Mouse (Mus musculus): ENCODE results near the gene Mbl2.
"Not testable (repeated sequence)": the region's sequence is repeated elsewhere in the genome, so short reads cannot be mapped to it uniquely, and the experiment has no call there.

Mbl2 gene

DNA sequence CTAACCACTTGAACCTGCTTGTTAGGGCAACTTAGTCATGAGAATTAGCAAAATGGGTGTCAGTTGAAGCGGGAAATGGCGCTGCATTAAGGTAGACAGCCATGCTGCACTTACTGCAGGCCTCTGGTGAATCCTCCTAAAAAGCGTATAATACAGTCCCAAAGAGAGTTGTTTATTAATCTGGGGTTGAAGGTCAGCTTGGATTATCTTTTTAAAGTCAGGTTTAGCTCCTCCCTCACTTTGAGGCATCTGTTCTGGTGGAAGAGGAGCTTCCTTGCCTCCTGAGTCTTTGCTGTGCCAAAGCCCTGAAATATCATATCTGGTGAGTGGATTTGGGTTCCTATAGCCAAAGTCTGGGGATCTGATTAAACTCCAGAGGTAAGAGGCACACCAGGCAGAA is at the start of gene Mbl2:
Gene Mbl2, plus strand, starts transcription at position 252 of the 400 bp plus-strand sequence.
- DNase-seq (ENCODE audit: low read depth, low spot score): no peak

DNA sequence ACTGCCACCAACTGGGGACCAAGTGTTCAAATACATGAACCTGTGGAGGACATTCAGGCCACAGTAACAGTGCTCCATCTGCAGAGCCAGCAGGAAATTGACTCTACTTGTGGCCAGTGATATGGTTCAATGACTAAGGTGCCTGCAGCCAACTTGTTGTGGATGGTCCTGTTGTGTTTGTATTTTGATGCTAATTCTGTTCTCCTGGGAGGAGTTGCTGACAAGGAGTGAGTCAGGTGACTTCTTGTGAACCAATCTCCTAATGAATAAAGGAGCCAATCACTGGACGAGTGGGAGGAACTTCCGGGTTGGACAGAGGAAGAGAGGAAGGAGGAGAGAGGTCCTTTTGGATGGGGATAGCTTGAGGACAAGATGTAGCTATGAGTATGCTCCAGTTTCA is 47.2 kb upstream of the Mbl2 start:
- no peak for DNase-seq (ENCODE audit: low read depth, low spot score)

DNA sequence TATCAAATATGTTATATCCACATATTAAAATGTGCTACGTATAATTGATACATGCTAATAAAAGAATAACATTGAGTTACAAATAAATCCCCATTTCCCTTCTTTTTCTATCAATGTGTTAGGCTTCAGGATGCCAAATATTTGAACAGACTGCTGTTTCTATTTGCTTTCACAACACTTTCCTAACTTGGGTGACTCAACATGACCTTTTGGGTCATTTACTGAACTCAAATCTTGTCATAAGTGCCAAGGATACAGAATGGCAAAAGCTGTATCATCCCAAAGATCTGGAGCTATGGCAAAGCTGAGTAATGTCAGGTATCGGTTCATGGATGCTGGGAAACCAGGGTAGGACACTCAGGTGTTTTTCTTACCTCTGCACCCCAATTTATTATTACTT is 45.5 kb upstream of the Mbl2 start:
- no peak for DNase-seq (ENCODE audit: low read depth, low spot score)

DNA sequence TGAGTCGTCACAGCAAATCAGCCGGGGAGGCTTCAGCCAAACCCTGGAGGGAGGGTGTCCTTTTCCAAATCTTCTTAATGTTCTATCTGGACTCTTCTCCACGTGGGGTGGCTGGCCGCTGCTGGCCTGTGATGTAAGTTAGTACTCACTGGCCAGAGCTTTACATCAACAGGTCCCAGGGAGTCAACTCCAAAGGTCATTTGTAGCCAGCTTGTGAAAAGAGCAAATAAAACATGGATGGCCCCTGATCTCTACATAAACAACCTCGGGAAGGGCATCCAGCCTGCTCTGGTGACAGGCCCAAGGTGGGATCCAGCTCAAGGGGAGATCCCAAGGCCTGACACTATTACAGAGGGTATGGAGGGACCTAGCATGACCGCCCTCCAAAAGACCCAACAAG is 37.7 kb upstream of the Mbl2 start:
- no peak for DNase-seq (ENCODE audit: low read depth, low spot score)

DNA sequence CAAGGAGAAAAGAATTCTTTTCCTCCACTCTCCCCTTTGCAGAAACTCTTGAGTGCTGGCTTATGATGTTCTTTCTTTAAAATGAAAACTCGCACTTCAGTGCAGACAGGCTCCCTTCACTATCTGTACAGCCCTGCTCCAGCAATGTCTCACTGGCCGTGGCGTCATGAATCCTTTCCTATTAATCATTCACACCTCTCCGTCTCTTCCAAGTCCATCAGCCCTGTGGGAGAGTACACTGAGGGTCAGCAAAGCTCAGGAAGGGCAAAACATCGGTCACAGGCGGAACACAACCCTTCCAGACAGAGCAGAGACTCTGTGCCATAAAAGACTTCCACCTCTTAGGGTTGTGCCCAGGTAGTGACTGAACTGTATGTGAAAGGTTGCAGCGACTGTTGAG is 30.6 kb upstream of the Mbl2 start:
- no peak for DNase-seq (ENCODE audit: low read depth, low spot score)

DNA sequence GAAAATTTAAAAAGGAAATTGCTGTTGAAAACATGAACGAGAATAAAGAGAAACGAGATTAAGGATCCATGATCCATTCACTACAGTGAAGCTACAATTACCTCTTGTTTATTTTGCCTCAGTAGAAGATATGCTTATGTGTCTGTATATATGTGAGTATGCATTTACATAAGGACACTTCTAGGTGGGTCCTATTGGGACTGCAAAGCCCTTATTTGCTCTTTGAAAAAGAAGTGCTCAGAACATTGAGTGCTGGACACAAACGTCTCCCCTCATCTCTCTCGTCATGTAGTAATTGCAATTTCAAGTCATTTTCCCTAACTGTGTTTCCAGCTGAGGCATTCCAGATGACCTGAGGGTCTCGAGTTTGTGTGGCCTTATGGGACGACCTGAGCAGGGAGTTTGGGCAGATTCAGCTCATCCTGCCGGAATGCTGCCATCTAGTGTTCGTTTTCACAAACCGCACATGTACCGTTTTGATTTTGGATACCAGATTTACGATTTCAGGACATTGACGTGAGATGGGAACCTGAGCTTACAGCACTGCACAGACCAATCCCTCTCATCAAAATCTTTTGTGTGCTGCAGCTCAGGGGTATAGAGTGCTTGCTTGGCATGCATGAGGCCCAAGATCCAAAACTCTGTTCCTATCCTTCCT is 27.5 kb upstream of the Mbl2 start:
- DNase-seq (ENCODE audit: low read depth, low spot score): peak; percentile 11

DNA sequence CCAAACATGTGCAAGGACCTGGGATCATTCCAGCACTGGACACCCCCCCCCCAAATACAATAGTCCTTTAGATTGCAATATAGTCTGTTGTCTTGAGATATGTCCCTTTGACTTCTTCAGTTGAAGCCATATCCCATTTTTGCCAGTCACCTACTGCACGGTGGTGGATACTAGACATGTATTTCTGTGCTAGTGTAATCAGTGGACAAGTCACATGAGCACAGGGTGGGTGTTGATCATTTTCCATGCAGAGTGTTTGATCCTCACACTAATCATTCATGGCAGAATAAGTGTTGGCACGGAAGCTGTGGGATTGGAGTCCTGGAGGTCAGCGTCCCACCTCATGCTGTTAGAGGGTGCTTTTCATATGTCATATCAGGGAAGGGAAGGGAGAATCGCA is 26.9 kb upstream of the Mbl2 start:
- DNase-seq (ENCODE audit: low read depth, low spot score): no peak

DNA sequence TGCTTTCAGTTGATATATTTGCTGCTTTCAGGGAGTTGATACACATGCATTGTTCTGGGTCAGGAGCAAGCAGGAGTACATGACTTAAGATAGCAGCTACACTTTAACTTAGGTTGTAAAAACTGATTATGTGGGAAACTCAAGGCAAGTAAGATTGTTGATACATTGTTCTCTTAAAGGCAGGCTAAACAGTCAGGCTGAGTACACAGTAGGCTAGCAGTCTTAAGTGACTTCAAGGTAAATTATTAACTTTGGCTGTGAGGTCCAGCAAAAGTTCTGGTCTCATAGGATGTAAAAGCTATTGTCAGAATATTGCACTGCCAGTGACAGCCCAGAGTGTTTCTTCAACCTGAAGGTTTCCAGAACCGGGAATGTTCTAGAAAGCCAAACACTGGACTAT is 25.8 kb upstream of the Mbl2 start:
- DNase-seq (ENCODE audit: low read depth, low spot score): no peak

DNA sequence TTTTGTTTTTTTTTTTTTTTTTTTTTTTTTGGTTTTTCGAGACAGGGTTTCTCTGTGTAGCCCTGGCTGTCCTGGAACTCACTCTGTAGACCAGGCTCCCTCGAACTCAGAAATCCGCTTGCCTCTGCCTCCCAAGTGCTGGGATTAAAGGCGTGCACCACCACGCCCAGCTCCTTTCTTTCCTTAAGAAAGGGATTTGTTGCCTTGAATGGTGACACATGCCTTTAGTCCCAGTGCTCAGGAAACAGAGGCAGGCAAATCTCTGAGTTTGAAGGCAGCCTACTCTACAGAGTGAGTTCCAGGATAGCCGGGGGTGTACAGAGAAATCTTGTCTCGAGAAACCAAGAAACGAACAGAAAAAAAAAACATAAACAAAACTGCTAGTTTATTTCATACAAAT is 23.7 kb upstream of the Mbl2 start:
- not testable (repeated sequence) for DNase-seq (ENCODE audit: low read depth, low spot score)

DNA sequence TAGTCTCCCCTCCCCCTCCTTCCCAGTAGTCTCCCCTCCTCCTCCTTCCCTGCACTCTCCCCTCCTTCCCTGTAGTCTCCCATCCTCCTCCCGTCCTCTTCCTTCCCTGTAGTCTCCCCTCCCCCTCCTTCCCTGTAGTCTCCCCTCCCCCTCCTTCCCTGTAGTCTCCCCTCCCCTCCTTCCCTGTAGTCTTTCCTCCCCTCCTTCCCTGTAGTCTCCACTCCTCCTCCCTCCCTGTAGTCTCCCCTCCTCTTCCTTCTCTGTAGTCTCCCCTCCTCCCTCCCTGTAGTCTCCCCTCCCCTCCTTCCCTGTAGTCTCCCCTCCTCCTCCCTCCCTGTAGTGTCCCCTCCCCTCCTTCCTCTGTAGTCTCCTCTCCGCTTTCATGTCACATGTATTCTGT is 18.7 kb upstream of the Mbl2 start:
- no peak for DNase-seq (ENCODE audit: low read depth, low spot score)

DNA sequence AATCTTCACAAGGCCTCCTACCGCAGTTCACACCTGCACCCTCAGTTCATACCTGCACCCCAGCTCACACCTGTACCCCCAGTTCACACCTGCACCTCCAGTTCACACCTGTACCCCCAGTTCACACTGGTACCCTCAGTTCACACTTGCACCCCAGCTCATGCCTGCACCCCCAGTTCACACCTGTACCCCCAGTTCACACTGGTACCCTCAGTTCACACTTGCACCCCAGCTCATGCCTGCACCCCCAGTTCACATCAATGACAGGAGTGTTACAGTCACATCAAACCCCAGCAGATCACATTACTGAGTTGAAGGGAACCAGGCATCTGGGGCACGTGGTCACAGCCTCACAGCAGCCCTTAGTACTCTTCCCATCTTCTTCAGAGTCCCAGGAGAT is 17.0 kb upstream of the Mbl2 start:
- not testable (repeated sequence) for DNase-seq (ENCODE audit: low read depth, low spot score)

DNA sequence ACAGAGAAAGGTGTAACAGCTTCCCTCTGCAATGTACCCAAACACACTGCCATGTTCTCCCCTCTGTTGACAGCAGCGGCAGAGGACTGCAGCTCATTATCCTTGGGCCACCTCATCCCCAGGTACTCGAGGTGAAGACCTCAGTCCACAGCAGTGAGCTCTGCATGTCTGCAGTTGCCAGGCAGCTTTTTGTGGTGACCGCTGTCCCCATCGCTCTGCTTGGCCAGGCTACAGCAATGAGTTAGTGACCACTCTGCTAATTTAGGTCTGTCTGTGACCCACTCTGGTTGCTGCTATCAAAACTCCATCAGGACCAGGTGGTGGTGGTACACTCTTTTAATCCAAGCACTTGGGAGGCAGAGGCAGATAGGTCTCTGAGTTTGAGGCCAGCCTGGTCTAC is 16.6 kb upstream of the Mbl2 start:
- no peak for DNase-seq (ENCODE audit: low read depth, low spot score)

DNA sequence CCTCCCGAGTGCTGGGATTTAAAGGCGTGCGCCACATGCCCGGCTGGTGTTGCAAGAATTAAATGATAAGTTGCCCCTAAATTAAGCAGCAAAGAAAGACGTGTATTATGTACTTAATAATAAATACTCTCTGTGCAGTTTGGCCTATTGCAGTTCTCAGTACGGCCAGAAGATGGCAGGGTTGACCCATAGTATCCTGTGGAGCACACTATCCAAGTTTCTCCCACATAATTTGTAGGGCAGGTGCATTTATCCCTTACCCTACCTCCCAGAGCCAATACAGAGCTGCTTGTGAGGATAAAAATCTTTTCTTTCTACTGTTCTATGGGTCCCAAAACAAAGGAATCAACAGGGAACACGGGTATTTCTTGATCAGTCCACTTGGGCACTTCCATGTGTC is 15.4 kb upstream of the Mbl2 start:
- DNase-seq (ENCODE audit: low read depth, low spot score): peak; percentile 6

DNA sequence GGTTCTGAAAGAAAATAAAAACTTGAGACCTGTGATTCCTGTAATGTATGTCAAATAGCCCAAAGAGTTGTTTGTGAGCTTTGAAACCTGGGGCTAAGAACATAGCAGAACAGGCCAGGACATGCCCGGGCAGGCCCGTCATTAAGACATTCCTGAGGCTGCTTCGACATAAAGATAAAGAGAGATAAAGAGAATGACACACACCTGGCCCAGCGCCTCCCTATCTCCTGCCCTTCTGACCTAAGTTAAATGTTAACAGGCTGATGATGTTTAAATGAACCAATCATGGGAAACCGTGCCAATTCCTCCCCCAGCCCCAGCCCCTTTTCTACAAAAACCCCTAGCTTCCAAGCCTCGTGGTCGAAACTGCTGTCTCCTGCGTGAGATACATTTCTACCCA is 10.1 kb upstream of the Mbl2 start:
- DNase-seq (ENCODE audit: low read depth, low spot score): not testable (repeated sequence)

DNA sequence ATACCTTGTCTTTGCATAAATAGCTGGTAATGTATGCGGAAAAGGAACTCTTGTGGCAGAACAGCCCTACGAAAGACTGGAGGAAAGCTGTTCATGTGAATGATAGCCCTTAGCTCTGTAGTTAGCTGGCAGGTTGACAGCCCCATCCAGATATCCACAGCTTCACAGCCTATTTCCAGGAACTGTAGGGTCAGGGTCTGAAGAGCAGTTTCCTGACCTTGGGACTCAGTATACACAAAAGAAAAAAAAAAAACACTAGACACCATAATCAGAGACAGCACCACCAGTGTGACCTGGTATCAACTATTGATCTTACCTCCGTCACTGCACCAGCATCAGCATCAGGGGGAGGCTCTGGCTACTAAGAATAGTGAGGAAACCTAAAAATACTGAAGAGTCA is 3.3 kb upstream of the Mbl2 start:
- no peak for DNase-seq (ENCODE audit: low read depth, low spot score)

DNA sequence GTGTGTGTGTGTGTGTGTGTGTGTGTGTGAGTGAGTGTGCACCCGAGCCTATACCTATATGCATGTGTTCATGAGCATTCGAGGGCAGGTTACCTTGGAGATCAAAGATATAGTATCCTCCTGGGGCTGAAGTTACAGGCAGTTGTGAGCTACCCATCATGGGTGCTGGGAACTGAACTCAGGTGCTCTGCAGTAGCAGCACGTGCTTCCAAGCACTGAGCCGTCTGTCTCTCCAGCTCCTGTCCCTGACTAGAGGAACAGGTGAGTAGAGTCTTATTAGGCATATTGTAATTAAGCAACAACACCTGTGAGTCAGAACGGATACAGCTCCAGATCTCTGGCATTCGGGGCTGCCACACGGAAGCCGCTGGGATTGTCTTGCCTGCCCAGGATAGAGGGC is 1.7 kb downstream of the Mbl2 start:
- no peak for DNase-seq (ENCODE audit: low read depth, low spot score)

DNA sequence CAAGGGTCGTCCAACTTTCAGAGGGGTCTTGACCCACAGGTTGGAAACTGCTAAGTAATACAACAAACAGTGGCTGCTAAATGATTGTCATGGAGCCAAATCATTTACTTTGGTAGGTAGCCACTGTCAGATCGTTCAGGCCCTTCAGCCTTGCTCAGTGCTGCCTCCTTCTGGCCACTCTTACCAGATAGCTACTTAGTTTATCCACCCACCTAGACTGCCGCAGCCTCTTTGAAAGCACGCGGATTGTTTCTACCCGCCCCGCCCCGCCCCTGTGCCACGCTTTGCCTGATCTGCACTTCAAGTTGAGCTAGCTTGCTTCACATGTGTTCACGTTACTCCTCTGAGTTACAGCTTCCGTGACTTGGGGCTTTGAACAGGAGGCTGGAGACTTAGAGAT is 14.6 kb downstream of the Mbl2 start:
- no peak for DNase-seq (ENCODE audit: low read depth, low spot score)

DNA sequence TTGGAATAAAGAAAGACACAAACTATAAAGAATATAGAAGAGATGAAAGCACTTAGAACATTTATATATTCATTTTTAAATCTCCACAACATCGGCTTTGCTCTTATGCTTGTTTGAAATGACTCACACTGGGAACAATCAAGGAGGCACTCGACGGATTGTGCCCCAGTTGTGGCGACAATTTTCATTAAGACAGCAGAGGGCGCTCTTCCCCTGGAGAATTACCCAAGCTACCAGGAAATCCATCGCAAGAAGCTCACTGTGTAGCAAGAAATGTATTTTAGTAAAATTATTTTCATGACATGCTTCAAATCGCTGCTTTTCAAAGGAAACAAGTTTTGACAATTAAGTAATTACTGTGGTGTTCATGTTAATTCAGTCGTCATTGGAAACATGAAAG is 16.1 kb downstream of the Mbl2 start:
- peak; percentile 22 for DNase-seq (ENCODE audit: low read depth, low spot score)

DNA sequence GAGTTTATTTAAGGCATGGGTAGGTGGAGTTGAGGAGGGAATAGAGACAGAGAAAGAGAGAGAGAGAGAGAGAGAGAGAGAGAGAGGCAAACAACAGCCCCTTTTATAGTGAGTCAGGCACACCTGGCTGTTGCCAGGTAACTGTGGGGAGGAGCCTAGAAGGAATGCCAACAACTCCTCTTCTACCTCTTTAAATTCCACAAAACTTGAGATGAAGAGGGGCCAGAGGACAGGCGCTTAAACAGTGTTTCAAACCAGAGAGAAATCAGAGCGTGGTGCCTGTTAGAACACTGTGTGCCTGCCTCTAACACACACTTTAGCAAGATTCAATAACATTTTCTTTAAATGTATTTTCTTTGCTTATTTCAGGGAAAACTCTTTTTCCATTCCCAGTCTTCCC is 19.5 kb downstream of the Mbl2 start:
- DNase-seq (ENCODE audit: low read depth, low spot score): no peak

DNA sequence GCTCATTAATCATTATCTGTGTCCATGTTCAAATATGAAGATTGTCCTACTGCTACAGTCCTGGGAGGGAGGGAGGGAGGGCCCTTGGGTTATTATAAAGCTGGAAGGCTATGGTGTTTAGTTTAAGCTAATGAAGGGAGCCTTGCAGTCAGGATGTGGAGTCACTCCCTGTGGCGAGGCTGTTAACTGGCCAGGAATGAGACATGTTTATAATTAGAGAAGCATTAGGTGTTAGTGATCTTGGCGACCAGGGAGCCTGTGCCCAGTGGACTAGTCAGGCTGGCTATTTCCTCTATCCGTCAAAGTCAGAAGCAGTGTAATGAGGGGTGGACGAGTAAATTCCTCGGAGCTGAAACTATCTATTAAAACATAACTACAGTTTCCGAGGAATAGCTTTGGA is 23.6 kb downstream of the Mbl2 start:
- DNase-seq (ENCODE audit: low read depth, low spot score): no peak

DNA sequence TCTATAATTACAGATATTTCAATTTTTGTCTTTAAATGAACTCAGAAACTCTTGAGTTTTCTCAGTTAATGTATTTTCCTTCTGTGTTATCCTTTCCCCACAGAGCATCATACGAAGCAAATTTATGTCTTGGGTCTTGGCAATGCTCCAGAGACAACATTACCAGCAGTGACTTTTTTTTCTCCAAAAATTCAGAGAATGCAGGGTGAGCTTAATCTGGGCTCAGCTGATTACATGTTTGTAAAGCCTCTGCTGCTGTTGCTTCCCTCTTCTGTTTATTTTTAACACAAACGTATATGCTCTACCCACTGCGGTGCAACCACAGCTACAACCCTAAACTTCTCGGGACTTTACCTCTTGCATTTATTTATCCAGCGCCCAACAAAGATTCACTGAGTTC is 48.4 kb downstream of the Mbl2 start:
- no peak for DNase-seq (ENCODE audit: low read depth, low spot score)

DNA sequence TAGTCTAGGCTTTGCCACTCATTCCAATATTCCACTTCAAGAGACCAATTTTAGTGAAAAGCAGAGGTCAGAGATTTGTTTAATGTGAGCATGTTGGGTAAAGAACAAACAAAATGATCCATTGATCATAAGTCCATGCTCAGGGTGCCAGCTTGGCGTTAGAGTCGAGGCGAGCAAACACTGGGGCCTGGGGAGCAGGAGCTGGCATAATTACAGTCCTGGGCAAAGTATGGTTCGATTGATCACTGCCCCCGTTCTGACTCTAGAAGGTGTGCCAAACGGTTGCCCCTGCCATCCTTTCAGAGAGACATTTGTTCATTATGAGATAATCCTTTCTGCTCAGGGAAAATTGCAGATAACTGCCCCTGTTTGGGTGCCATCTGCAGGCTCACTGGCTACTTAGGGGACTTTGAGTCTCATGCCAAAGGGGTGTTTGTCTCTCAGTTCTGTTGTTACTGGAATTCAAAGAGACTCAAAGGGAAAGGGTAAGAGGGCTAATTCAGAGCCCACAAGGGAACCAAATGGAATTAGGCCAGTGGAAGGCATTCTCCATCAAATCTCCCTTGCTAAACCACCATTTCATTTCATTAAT is 55.3 kb downstream of the Mbl2 start:
- DNase-seq (ENCODE audit: low read depth, low spot score): no peak
